In genomic region chr9:120377726-120378125, GRCm38 (mm10) we compare ENCODE assay signal across 9 mouse cellular contexts.
A peak's percentile ranks its signal among the peaks of the same experiment; 100 is the strongest.
DNase-seq lines count a peak whose midpoint lies in the region; ATAC-seq lines count a peak whose summit lies in the region.
"Had no signal": no experiment of that assay in that cellular context is flagged by ENCODE, and none has a peak within 500 bp of the region (broad histone marks: within the 10 kb centered on the region; RNA-seq: fewer than 3 reads in every experiment).

No protein-coding gene starts in this region.

- ATAC-seq in midbrain, embryonic 13.5 days, result peak; percentile 34; the same call in 1 of the 2 replicates
- no peak for ATAC-seq in activated CD4-positive, CD25-positive, alpha-beta regulatory T cell, adult 4 months

- intact Hi-C loops in heart, postnatal 25 days (cut with DNase I), result loop anchor here (1.0 to 5.0 kb wide), 4 partner anchors 82 to 235 kb away; no protein-coding TSS in a partner anchor

- H3K9ac ChIP-seq in midbrain, embryonic 13.5 days (replicated peaks), result no peak overlapping the region
- H3K9ac ChIP-seq: liver, embryonic 13.5 days had no signal

- WGBS in midbrain, embryonic 13.5 days, result 30% methylated on average over 11 of the region's 11 CpGs

- H3K36me3 ChIP-seq in midbrain, embryonic 13.5 days, result no peaks in the 10 kb centered on the region
- H3K36me3 ChIP-seq: liver, embryonic 13.5 days had no signal

- no peaks in the 10 kb centered on the region for H3K9me3 ChIP-seq in midbrain, embryonic 13.5 days
- H3K9me3 ChIP-seq: liver, embryonic 13.5 days had no signal

- no peak overlapping the region for H3K27ac ChIP-seq in midbrain, embryonic 13.5 days
- H3K27ac ChIP-seq: liver, embryonic 13.5 days had no signal

- no peak overlapping the region for H3K4me3 ChIP-seq in midbrain, embryonic 13.5 days (replicated peaks)
- H3K4me3 ChIP-seq: liver, embryonic 13.5 days had no signal

- peak; percentile 63 for DNase-seq in heart, adult 8-10 months (ENCODE audit: low spot score)
- DNase-seq in heart, postnatal 25 days (ENCODE audit: low spot score), result no peak
- peak; percentile 54 for DNase-seq in urinary bladder, postnatal 25 days (ENCODE audit: low spot score)
- no peak for DNase-seq in urinary bladder, adult 2 months (ENCODE audit: low spot score)
- peak; percentile 46 to 74 for DNase-seq in cerebellum, postnatal 25 days
- peak; percentile 24 for DNase-seq in hindlimb bud, embryonic 11.5 days (ENCODE audit: extremely low spot score, low read depth, low spot score)
- DNase-seq: liver, embryonic 13.5 days had no signal

- H3K4me1 ChIP-seq in midbrain, embryonic 13.5 days (replicated peaks), result peaks cover 2% of the 10 kb centered on the region
- H3K4me1 ChIP-seq: liver, embryonic 13.5 days had no signal

- H3K27me3 ChIP-seq in midbrain, embryonic 13.5 days, result no peaks in the 10 kb centered on the region
- H3K27me3 ChIP-seq: liver, embryonic 13.5 days had no signal

- H3K4me2 ChIP-seq in midbrain, embryonic 13.5 days (replicated peaks), result no peak overlapping the region
- H3K4me2 ChIP-seq: liver, embryonic 13.5 days had no signal

Comparison
In these comparisons a context has a peak if more than half of its experiments do, and no peak if none do; other contexts are left out.
1. DNase-seq: peak in heart, adult 8-10 months (single experiment), urinary bladder, postnatal 25 days (single experiment), cerebellum, postnatal 25 days (2 of 2) and hindlimb bud, embryonic 11.5 days (single experiment); none in heart, postnatal 25 days (single experiment) and urinary bladder, adult 2 months (single experiment).